Mouse (Mus musculus) C2C12 (cell line): ENCODE results near the gene Swi5. TPM values are rescaled to one million over a fixed set of nuclear protein-coding genes. Genes with fewer than 3 reads are reported as not detected.

ENCODE experiments used
- H3K27me3 ChIP-seq: one replicate; pipeline ENCODE4 v1.6.1; 2011; ENCODE audit not compliant: control insufficient read depth, insufficient read depth, insufficient read length
- H3K36me3 ChIP-seq: one replicate; pipeline ENCODE4 v1.6.1; 2011; ENCODE audit not compliant: control insufficient read depth, insufficient read depth
- H3K4me3 ChIP-seq: one replicate; pipeline ENCODE4 v1.5.1; 2011; ENCODE audit warnings: mild to moderate bottlenecking, control low read depth; ENCODE audit not compliant: poor library complexity, insufficient read depth, severe bottlenecking
- H3K79me2 ChIP-seq: one replicate; pipeline ENCODE4 v1.6.1; 2011; ENCODE audit not compliant: control insufficient read depth, insufficient read depth
- H3K79me3 ChIP-seq: one replicate; pipeline ENCODE4 v1.6.1; 2011; ENCODE audit warnings: low read depth, control low read depth
- H3ac ChIP-seq: one replicate; pipeline ENCODE3; 2011; ENCODE audit warnings: low read depth; ENCODE audit not compliant: control insufficient read depth, insufficient read length
- CEBPB ChIP-seq: IDR thresholded peaks from one replicate; pipeline ENCODE4 v1.6.1; 2011; ENCODE audit warnings: low read depth, mild to moderate bottlenecking, control low read depth, moderate library complexity
- CTCF ChIP-seq: IDR thresholded peaks from one replicate; pipeline ENCODE4 v1.5.1; 2011; ENCODE audit not compliant: control insufficient read depth, insufficient read depth, insufficient read length
- FOSL1 ChIP-seq: IDR thresholded peaks from one replicate; pipeline ENCODE4 v1.8.0; 2011; ENCODE audit warnings: mild to moderate bottlenecking, low read length; ENCODE audit not compliant: poor library complexity, insufficient read depth, severe bottlenecking
- MAX ChIP-seq: IDR thresholded peaks from one replicate; pipeline ENCODE4 v1.6.1; 2011; ENCODE audit warnings: mild to moderate bottlenecking, control low read depth
- MYOD1 ChIP-seq: IDR thresholded peaks from one replicate; pipeline ENCODE4 v1.6.1; 2011; ENCODE audit warnings: low read depth; ENCODE audit not compliant: control insufficient read depth, insufficient read length
- MYOG ChIP-seq: IDR thresholded peaks from one replicate; pipeline ENCODE4 v1.6.1; 2011; ENCODE audit not compliant: control insufficient read depth, insufficient read length; ENCODE audit errors: extremely low read depth
- USF1 ChIP-seq: IDR thresholded peaks from one replicate; pipeline ENCODE4 v1.6.1; 2011; ENCODE audit warnings: low read depth, mild to moderate bottlenecking, control low read depth, moderate library complexity
- polyA plus RNA-seq: library from polyadenylated mRNA; unstranded; fragments of >200 nt; fragmentation: generic; extraction: Trizol; gene quantifications from one replicate; pipeline ENCODE4 v1.2.1, GENCODE M21; 2012; ENCODE audit warnings: missing spikeins

Swi5 gene
- polyA plus RNA-seq, 1 experiment, result 387 TPM

- Histone ChIP-seq H3K79me3 (peaks cover 12% of the 10 kb centered on the region), H3K79me2 (peaks cover 20% of the 10 kb centered on the region), H3K36me3 (peaks cover 34% of the 10 kb centered on the region), H3K27me3 (no peaks in the 10 kb centered on the region), H3K4me3 (peak within 1 kb of the TSS; percentile 71), H3ac (peak within 1 kb of the TSS; percentile 95)
- TF ChIP-seq MYOD1, result no peak
- peak; percentile 84 for TF ChIP-seq MAX
Observed at GRCm38 (mm10) chr2:32259657-32260417, 28.0 kb downstream of the Swi5 start, which contains the start of gene Uck1. Gene Uck1 (minus strand): TSS chr2:32260159.

- H3K27me3 ChIP-seq, result no peaks in the 10 kb centered on the region
- H3K36me3 ChIP-seq, result peaks cover 43% of the 10 kb centered on the region
- peaks cover 20% of the 10 kb centered on the region for H3K79me2 ChIP-seq
- TF ChIP-seq CTCF (no peak), CEBPB (no peak), MAX (no peak), MYOD1 (no peak), MYOG (no peak), FOSL1 (no peak), USF1 (no peak)
- peak overlapping the region; percentile 71 for H3K4me3 ChIP-seq
- H3K79me3 ChIP-seq, result peaks cover 12% of the 10 kb centered on the region
- H3ac ChIP-seq, result peak overlapping the region; percentile 40
Observed at GRCm38 (mm10) chr2:32258887-32259533, 28.9 kb downstream of the Swi5 start.

- Histone ChIP-seq H3K36me3 (peaks cover 69% of the 10 kb centered on the region), H3K27me3 (no peaks in the 10 kb centered on the region), H3K4me3 (no peak overlapping the region), H3K79me3 (peaks cover 12% of the 10 kb centered on the region), H3K79me2 (peaks cover 20% of the 10 kb centered on the region), H3ac (no peak overlapping the region)
- TF ChIP-seq FOSL1, result no peak
- TF ChIP-seq CEBPB, result no peak
- no peak for TF ChIP-seq MYOG
- TF ChIP-seq MAX, result no peak
- TF ChIP-seq CTCF, result no peak
Observed at GRCm38 (mm10) chr2:32256273-32256672, 31.6 kb downstream of the Swi5 start.

GRCm38 (mm10) chr2:32254563-32254962 lies 33.3 kb downstream of the Swi5 start:
- no peak overlapping the region for H3ac ChIP-seq
- TF ChIP-seq CEBPB, result no peak
- TF ChIP-seq MAX, result no peak
- no peak for TF ChIP-seq USF1
- no peak for TF ChIP-seq CTCF
- TF ChIP-seq MYOD1, result no peak
- TF ChIP-seq MYOG, result no peak
- no peak for TF ChIP-seq FOSL1
- H3K79me2 ChIP-seq, result peaks cover 17% of the 10 kb centered on the region
- H3K36me3 ChIP-seq, result peaks cover 69% of the 10 kb centered on the region
- H3K27me3 ChIP-seq, result no peaks in the 10 kb centered on the region
- H3K4me3 ChIP-seq, result no peak overlapping the region
- peaks cover 12% of the 10 kb centered on the region for H3K79me3 ChIP-seq

GRCm38 (mm10) chr2:32253352-32253751 lies 34.5 kb downstream of the Swi5 start:
- H3K36me3 ChIP-seq, result peaks cover 62% of the 10 kb centered on the region

GRCm38 (mm10) chr2:32252658-32253057 lies 35.2 kb downstream of the Swi5 start:
- H3ac ChIP-seq, result no peak overlapping the region
- H3K36me3 ChIP-seq, result peaks cover 62% of the 10 kb centered on the region
- no peaks in the 10 kb centered on the region for H3K27me3 ChIP-seq
- no peak for TF ChIP-seq MAX
- TF ChIP-seq USF1, result no peak
- no peak for TF ChIP-seq MYOD1
- TF ChIP-seq CEBPB, result no peak
- no peak for TF ChIP-seq MYOG
- TF ChIP-seq CTCF, result no peak
- TF ChIP-seq FOSL1, result no peak
- H3K79me3 ChIP-seq, result no peaks in the 10 kb centered on the region
- no peaks in the 10 kb centered on the region for H3K79me2 ChIP-seq
- H3K4me3 ChIP-seq, result no peak overlapping the region

More at GRCm38 (mm10) chr2:32253352-32253751, 34.5 kb downstream of the Swi5 start:
- Histone ChIP-seq H3K27me3 (no peaks in the 10 kb centered on the region), H3K79me3 (peaks cover under 1% of the 10 kb centered on the region), H3ac (no peak overlapping the region), H3K4me3 (no peak overlapping the region), H3K79me2 (peaks cover 5% of the 10 kb centered on the region)
- no peak for TF ChIP-seq FOSL1
- no peak for TF ChIP-seq CEBPB
- no peak for TF ChIP-seq MYOG
- TF ChIP-seq CTCF, result no peak
- TF ChIP-seq MAX, result no peak
- no peak for TF ChIP-seq MYOD1
- TF ChIP-seq USF1, result no peak
